Mouse (Mus musculus) ZHBTc4 (cell line): Measurements from ENCODE around the gene Mblac1.

Experiments
- DNase-seq: peaks from one replicate; pipeline ENCODE4 v3.0.0-alpha.2; 2011; ENCODE audit warnings: low read depth, low spot score

The Mblac1 gene

GRCm38 (mm10) chr5:138193771-138194727 lies at the start of gene Mblac1:
Gene Mblac1 (plus strand): TSS chr5:138194314.
- peak; percentile 94 for DNase-seq

- no peak for DNase-seq
Observed at GRCm38 (mm10) chr5:138154390-138154789, 39.7 kb upstream of the Mblac1 start.

DNA sequence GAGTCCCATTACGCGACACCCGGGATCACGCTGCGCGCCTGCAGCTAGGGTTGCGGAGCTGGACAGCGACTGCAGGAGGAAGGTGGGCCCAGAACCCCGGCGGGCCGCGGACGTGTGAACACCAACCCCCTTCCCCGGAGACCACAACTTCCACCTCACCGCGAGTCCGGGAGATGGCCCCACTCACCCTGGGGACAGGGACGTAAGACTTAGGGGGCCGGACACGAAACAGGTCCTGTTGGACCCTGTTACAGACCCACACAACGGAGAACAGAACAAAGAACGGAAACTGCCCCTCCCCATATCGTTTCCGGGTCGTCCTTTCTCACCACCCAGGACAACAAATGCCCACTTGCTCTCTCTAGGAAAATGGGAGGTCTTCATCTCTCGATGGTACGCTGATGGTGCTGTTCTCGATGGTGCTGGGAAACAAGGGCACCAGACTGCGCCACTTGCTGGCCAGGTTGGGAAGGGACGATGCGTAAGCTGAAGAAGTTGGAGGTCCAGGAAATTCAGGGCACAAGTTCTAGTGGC lies 38.6 kb upstream of the Mblac1 start, which contains the start of gene Zfp113:
Gene Zfp113 (minus strand): TSS at position 302 of the 534 bp plus-strand sequence.
- DNase-seq = peak; percentile 98

GRCm38 (mm10) chr5:138160224-138160762 lies 33.8 kb upstream of the Mblac1 start:
- peak; percentile 74 for DNase-seq

DNA sequence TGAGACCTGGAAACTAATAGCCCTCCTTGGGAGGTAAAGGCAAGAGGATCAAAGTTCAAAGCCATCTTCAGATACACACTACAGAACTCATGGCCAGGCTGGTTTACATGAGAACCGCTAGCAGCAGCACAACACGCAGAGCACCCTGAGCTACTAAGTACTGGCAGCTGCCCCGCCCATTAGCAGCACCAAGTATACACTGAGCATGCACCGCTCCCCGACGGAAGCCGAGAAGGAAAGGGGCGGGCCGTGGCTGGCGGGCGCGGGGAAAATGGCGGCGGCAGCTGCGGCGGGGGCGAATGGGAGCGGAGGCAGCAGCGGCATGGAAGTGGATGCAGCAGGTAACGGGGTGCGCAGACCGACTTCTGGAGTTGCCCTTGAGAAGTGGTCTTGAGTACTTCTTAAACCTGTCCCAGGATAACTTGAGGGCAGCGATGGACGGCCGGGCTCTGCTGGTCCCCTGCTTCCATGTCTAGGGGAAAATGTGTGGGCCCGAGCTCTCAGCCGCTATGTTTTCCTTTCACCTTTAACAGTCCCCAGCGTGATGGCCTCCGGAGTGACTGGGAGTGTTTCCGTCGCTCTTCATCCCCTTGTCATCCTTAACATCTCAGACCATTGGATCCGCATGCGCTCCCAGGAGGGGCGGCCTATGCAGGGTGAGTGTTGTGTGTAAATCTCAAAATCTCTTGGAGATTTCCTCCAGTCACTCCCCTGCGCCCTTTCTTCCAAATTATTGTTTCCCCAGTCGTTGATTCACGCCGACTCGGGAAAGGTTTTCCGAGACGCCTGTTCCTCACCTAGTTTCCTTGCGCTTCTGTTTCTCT lies 33.1 kb upstream of the Mblac1 start, which contains the start of gene Cops6:
Gene Cops6 (plus strand): TSS at position 230 of the 824 bp plus-strand sequence.
- DNase-seq = peak; percentile 97

DNA sequence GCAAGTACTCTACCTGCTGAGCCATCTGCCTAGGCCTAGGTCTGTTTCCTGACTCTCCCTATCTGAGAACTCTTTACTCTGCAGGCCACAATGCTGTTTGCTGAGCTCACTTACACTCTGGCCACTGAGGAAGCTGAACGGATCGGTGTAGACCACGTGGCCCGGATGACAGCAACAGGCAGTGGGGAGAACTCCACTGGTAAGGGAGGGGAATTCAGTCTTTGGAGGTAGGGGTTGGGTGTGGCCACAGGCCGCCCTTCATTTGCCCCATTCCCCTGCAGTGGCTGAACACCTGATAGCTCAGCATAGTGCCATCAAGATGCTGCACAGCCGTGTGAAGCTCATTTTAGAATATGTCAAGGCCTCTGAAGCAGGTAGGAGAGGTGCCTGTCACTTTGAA lies 31.1 kb upstream of the Mblac1 start:
- peak; percentile 84 for DNase-seq

DNA sequence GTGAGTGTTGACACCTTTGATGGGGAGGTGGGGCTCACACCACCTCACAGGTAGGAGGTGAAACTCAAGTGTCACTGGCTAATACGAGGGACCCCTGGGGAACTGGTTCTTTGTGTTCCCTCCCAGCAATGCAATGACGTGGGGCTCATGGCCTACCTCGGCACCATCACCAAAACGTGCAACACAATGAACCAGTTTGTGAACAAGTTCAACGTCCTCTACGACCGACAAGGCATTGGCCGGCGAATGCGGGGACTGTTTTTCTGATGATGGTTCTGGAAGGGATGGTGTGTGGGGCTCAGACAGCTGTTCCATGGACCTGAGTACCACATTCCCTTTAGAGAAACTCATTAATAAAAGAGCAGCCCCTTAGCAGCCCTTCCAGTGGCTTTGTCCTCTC lies 30.5 kb upstream of the Mblac1 start:
- DNase-seq = no peak

DNA sequence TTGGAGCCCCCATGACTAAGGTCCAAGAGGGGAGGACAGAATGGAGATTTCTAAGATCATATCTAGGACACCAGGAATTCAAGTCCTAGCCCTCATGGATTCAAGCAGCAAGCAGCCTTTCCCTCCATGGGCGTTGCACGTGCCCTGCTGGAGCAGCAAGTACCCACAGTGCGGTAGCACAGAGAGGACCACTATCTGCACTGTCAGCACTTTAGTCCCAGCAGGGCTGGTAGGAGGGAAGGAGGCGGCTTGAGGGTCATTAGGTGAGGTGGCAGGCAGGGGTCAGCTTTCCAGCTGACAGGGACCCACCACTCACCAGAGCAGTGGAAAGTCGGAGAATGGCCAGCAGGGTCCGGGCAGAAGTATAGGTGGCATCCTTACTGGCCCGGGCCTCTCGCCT lies 28.5 kb upstream of the Mblac1 start:
- DNase-seq = no peak

- peak; percentile 98 for DNase-seq
Observed at GRCm38 (mm10) chr5:138170936-138171561, 23.1 kb upstream of the Mblac1 start.

DNA sequence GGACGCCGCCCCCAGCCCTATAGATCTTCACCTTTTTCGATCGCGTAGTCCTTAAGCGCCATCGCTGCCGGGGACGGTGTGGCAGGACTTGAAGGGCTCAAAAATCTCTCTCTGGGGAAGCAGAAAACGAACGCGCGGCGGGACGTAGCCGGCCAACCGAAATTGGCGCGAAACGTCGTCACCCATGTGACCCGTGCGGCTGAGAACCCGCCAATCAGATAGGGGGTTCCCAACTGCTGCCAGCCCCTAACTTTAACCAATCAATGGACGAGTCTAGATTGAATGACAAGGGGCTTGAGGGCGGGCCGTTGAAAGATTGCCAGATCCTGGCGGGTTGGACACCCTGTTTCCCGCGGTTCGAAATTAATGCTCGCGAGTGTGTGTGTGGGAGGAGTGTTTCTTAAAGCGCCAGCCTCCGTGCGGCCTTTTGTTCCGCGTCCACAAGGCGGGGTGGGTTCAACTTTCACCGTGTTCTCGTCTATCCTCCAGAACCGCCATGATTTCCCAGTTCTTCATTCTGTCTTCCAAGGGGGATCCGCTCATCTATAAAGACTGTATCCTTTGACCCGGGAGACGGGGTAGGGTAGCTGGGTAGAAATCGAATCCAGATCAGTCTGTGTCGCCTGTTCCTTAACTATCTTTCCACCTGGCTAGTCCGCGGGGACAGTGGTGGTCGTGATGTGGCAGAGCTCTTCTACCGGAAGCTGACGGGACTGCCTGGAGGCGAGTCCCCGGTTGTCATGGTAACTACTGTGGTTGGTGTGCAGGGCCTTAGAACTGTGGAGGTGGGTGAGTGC lies 22.2 kb upstream of the Mblac1 start, which contains the start of the genes Ap4m1 and Mcm7:
Gene Ap4m1 (plus strand): TSS at position 308 of the 797 bp plus-strand sequence.
Gene Mcm7 (minus strand): TSS at position 728 of the 797 bp plus-strand sequence.
- DNase-seq = peak; percentile 99

DNA sequence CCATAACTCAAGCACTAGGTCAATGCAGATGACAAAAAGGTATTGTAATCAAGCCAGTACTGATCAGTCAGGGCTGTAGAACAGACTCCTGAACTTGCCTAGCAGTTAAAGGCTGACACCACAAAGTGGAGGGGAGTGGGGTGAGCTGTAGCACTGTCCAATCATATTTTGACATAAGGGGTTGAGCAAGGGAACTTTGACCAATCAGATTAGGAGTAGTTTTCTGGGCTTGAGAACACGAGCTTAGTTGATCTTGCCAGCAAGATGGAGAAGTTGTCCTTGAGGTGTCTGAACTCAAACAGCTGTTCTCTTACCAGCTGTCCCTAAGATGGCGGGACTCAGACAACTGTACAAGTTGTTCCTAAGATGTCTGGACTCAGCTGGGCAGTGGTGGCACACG lies 20.9 kb upstream of the Mblac1 start:
- DNase-seq = peak; percentile 66

DNA sequence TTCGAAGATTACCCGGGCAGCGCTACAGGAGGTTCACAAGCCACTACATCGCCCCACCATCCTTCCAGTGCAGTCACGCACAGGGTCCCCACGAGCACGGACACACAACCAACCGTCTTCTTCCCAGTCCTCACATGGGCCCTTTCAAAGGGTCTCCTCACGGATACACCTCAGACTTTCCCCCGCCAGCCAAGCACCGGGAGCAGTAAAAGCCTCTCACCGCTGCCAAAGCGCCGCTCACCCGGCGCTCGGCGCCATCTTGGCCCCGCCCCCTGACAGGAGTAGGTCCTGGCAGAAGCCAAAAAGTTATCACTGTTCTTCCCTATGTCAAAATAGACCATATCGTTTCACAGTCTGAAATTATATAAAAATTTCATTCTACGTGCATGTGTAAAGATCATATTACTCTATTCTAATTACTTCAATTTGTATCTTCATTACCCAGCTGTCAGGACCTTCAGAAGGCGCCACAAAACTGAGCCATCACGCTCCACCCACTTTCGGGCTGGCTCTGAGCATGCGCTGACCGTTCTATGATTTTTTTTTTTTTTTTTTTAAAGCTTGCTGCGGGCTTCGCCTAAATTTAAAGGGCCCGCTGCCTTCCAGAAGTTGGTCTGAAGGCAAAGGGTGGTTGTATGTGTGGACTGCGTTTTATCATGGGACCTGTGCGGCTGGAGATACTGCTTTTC lies 7.0 kb upstream of the Mblac1 start, which contains the start of the genes Taf6 and Cnpy4:
Gene Taf6 (minus strand): TSS at position 502 of the 689 bp plus-strand sequence.
Gene Cnpy4 (plus strand): TSS at position 536 of the 689 bp plus-strand sequence.
- DNase-seq = peak; percentile 91

DNA sequence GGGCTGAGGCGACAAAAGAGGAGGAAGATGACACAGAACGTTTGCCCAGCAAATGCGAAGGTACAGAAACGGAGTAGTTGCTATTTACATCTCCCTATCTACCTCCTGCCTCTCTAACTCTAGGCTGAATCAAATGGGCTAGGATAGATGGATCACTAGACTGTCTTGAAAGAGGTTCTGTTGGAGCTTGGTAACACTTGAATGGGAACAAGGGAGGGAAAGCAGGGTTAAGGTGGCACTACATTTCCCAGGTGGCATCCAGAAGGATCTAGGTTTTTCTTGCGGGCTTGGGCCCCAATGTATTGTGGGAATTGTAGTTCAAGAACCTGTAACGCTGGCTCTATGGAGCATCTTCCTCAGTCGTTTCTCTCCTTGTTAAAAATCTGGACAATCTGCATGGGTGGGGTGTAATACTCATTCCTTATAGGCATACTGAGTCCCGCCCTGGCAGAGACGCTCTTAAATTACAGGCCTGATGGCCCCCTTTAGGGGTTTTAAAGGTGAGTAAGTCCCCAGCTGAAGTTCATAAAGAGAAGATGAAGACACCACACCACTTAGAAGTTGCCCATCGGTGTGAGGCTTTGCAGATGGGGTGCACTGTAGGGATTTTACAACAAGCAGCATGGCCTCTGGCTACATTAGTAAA lies 6.3 kb upstream of the Mblac1 start:
- DNase-seq = peak; percentile 89

DNA sequence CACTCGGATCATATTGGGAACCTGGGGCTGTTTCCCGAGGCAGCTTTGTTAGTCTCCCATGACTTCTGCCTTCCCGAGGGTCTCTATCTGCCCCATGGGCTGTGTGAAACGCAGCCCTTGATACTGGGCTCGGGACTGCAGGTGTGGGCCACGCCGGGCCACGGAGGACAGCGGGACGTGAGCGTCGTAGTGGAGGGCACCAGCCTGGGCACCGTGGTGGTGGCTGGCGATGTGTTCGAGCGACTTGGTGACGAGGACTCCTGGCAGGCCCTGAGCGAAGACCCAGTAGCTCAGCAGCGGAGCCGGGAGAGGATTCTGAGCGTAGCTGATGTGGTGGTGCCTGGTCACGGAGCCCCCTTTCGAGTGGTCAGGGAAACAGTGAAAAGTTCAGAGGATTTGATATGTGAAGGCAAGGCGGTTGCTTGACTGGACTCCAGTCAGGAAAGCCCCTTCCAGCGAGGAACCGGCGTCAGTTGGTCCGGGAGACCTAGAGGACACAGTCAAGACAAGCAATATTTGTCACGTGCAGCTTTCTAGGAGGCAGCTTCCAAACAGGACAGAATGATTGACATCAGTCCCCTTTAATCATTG lies 736 bp downstream of the Mblac1 start:
- no peak for DNase-seq

- no peak for DNase-seq
Observed at GRCm38 (mm10) chr5:138195463-138195862, 1.3 kb downstream of the Mblac1 start.

- DNase-seq = peak; percentile 46
Observed at GRCm38 (mm10) chr5:138199576-138199975, 5.5 kb downstream of the Mblac1 start.

DNA sequence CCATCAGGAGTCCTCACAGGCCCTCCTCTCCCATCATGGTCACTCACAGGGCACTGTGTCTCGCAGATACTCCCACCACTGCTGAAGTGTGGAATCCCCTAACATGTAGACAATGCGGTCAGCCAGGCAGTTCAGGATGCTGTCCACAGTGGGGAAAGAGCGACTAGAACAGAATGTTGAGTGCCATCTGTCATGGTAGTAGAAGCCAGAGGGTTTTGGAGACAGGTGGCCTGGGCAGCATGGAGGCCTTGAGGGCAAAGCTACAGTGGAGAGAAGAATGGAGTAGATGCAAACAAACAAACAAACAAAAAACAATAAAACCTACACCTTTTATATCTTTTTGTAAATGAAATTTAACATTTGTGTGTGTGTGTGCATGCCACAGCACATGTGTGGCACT lies 8.0 kb downstream of the Mblac1 start:
- no peak for DNase-seq

- no peak for DNase-seq
Observed at GRCm38 (mm10) chr5:138207253-138207652, 13.1 kb downstream of the Mblac1 start.
